ENCODE assay signal across 10 mouse cellular contexts in the genomic region with DNA sequence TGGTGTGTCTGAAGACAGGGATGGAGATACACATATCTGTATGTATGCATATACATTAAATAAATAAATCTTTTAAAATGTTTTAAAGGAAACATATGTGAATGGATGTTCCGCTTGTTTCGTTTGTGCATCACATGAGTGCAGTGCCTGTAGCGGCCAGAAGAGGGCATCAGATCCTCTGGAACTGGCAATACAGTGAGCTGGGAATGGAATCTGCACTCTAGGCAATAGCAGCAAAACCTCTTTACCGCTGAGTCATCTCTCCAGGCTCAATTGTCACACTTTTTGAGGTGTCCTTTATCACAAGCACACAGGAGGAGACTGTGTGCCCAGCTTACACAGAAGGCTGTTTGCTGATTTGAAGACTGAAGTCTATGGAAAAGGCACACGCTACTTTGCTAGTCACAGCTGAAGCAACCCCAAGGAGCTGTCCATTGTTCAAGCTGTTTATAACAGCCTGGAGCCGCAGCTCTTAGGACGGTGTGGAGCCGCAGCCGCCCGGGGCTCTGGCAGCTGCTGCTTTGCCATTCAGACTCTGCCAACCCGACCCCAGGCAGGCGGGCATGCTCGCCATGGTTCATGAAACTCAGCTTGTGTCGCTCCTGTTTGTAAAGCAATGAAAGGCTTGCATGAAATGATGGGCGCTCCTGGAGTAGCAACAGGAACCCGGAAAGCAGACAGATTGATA. TPM values are rescaled to one million over a fixed set of nuclear protein-coding genes. Genes with fewer than 3 reads are reported as not detected.
A peak's percentile ranks its signal among the peaks of the same experiment; 100 is the strongest.
DNase-seq lines count a peak whose midpoint lies in the region; ATAC-seq and TF ChIP-seq lines count a peak whose summit lies in the region.
"Had no signal": no experiment of that assay in that cellular context is flagged by ENCODE, and none has a peak within 500 bp of the region (broad histone marks: within the 10 kb centered on the region; RNA-seq: fewer than 3 reads in every experiment).

No protein-coding gene starts in this region.

- peak; percentile 70 for TF ChIP-seq CTCF in intestine, postnatal 0 days (IDR thresholded peaks at IDR 0.05; ENCODE audit: low read depth)

- H3K36me3 ChIP-seq in intestine, postnatal 0 days (ENCODE audit: control insufficient read depth, insufficient read depth), result no peaks in the 10 kb centered on the region
- no peaks in the 10 kb centered on the region for H3K36me3 ChIP-seq in intestine, embryonic 16.5 days (ENCODE audit: control insufficient read depth, insufficient read depth, low read length)
- no peaks in the 10 kb centered on the region for H3K36me3 ChIP-seq in hindbrain, embryonic 15.5 days
- H3K36me3 ChIP-seq: midbrain, embryonic 12.5 days had no signal

- WGBS in intestine, postnatal 0 days, result 82% methylated on average over 16 of the region's 16 CpGs
- 83% methylated on average over 16 of the region's 16 CpGs for WGBS in intestine, embryonic 16.5 days
- WGBS in hindbrain, embryonic 15.5 days, result 54% methylated on average over 16 of the region's 16 CpGs

- ATAC-seq in intestine, postnatal 0 days, result no peak
- ATAC-seq in intestine, embryonic 16.5 days, result no peak
- ATAC-seq in hindbrain, embryonic 15.5 days (ENCODE audit: low FRiP score, low read depth), result peak; percentile 79
- ATAC-seq in inflammation-experienced regulatory T-cells, adult 6 months, result no peak

- H3K9ac ChIP-seq in intestine, postnatal 0 days (ENCODE audit: low read depth, low read length), result no peak overlapping the region
- H3K9ac ChIP-seq in intestine, embryonic 16.5 days (ENCODE audit: low read depth, low read length), result no peak overlapping the region
- no peak overlapping the region for H3K9ac ChIP-seq in hindbrain, embryonic 15.5 days
- H3K9ac ChIP-seq: midbrain, embryonic 12.5 days had no signal

- H3K9me3 ChIP-seq in intestine, postnatal 0 days (ENCODE audit: control insufficient read depth), result no peaks in the 10 kb centered on the region
- H3K9me3 ChIP-seq in intestine, embryonic 16.5 days (ENCODE audit: control insufficient read depth, low read length), result no peaks in the 10 kb centered on the region
- H3K9me3 ChIP-seq in hindbrain, embryonic 15.5 days, result no peaks in the 10 kb centered on the region
- H3K9me3 ChIP-seq: midbrain, embryonic 12.5 days had no signal

- H3K27me3 ChIP-seq in intestine, postnatal 0 days (replicated peaks; ENCODE audit: control insufficient read depth, insufficient read depth, low read length), result no peaks in the 10 kb centered on the region
- no peaks in the 10 kb centered on the region for H3K27me3 ChIP-seq in intestine, embryonic 16.5 days (replicated peaks; ENCODE audit: control insufficient read depth, insufficient read depth, low read length)
- H3K27me3 ChIP-seq in hindbrain, embryonic 15.5 days, result no peaks in the 10 kb centered on the region
- H3K27me3 ChIP-seq: midbrain, embryonic 12.5 days had no signal

- no peak overlapping the region for H3K4me3 ChIP-seq in intestine, postnatal 0 days (ENCODE audit: low read depth, low read length)
- no peak overlapping the region for H3K4me3 ChIP-seq in intestine, embryonic 16.5 days (ENCODE audit: low read length)
- H3K4me3 ChIP-seq in hindbrain, embryonic 15.5 days, result no peak overlapping the region
- H3K4me3 ChIP-seq: midbrain, embryonic 12.5 days had no signal

- no peaks in the 10 kb centered on the region for H3K4me1 ChIP-seq in intestine, postnatal 0 days (replicated peaks; ENCODE audit: control insufficient read depth, insufficient read depth, low read length)
- H3K4me1 ChIP-seq in intestine, embryonic 16.5 days (ENCODE audit: control insufficient read depth, insufficient read depth, low read length), result peaks cover 7% of the 10 kb centered on the region; the same call in 1 of the 2 replicates
- peaks cover 7% of the 10 kb centered on the region for H3K4me1 ChIP-seq in hindbrain, embryonic 15.5 days (replicated peaks)
- H3K4me1 ChIP-seq: midbrain, embryonic 12.5 days had no signal

- DNase-seq in 3T3-L1 (ENCODE audit: low read depth, low spot score) (peak; percentile 50), ES-CJ7 (ENCODE audit: low read depth, low spot score) (peak; percentile 87)
- DNase-seq in frontal cortex, postnatal 10 days (ENCODE audit: low spot score in 2 of 2), result no peak
- no peak for DNase-seq in yolk sac, embryonic 10.5 days (ENCODE audit: low spot score)
- DNase-seq: heart, adult 11 months had no signal

- H3K4me2 ChIP-seq in intestine, postnatal 0 days (replicated peaks; ENCODE audit: low read depth), result no peak overlapping the region
- no peak overlapping the region for H3K4me2 ChIP-seq in intestine, embryonic 16.5 days (ENCODE audit: low read depth, low read length)
- H3K4me2 ChIP-seq in hindbrain, embryonic 15.5 days, result peak overlapping the region; percentile 7; the same call in 1 of the 2 replicates
- H3K4me2 ChIP-seq: midbrain, embryonic 12.5 days had no signal

- H3K27ac ChIP-seq in intestine, postnatal 0 days (ENCODE audit: low read depth, low read length), result no peak overlapping the region
- H3K27ac ChIP-seq in intestine, embryonic 16.5 days (ENCODE audit: low read length), result no peak overlapping the region
- H3K27ac ChIP-seq in hindbrain, embryonic 15.5 days (replicated peaks), result peak overlapping the region; percentile 13; the same call in 1 of the 2 replicates
- H3K27ac ChIP-seq: midbrain, embryonic 12.5 days had no signal

RNA-seq across cellular contexts. Expression of a gene that starts 9.2 kb away (rescaled TPM):
- 64.9 and 66.6 TPM in 2 replicates for polyA plus RNA-seq in intestine, postnatal 0 days (2015; fragmentation: Nextera tagmentation; extraction: Ambion mirVana)
- polyA plus RNA-seq in intestine, embryonic 16.5 days (2015; fragmentation: Nextera tagmentation; extraction: Ambion mirVana), result 127 and 136 TPM in 2 replicates
- polyA plus RNA-seq in hindbrain, embryonic 15.5 days (2015; fragmentation: Nextera tagmentation; extraction: Ambion mirVana), result 107 and 112 TPM in 2 replicates
- polyA plus RNA-seq in inflammation-experienced regulatory T-cells, adult 6 months (2017; shearing (Covaris generic)), result 10 to 100 TPM; 13.5 to 44.2 (median 38.2) TPM

RNA-seq across cellular contexts. Expression of a gene that starts 24.3 kb away (rescaled TPM):
- 29.9 and 32.3 TPM in 2 replicates for polyA plus RNA-seq in intestine, postnatal 0 days (2015; fragmentation: Nextera tagmentation; extraction: Ambion mirVana)
- polyA plus RNA-seq in intestine, embryonic 16.5 days (2015; fragmentation: Nextera tagmentation; extraction: Ambion mirVana), result 28.8 and 31.1 TPM in 2 replicates
- 26.7 and 29.0 TPM in 2 replicates for polyA plus RNA-seq in hindbrain, embryonic 15.5 days (2015; fragmentation: Nextera tagmentation; extraction: Ambion mirVana)
- polyA plus RNA-seq in inflammation-experienced regulatory T-cells, adult 6 months (2017; shearing (Covaris generic)), result 10 to 100 TPM; 44.4 to 59.1 (median 50.4) TPM

Comparison
In these comparisons a context has a peak if more than half of its experiments do, and no peak if none do; other contexts are left out.
1. DNase-seq: peak in 3T3-L1 (single experiment) and ES-CJ7 (single experiment); none in frontal cortex, postnatal 10 days (0 of 2) and yolk sac, embryonic 10.5 days (single experiment).